Mouse (Mus musculus) central nervous system, embryonic 18 days (tissue): Measurements from ENCODE around the gene Trappc11. TPM values are rescaled to one million over a fixed set of nuclear protein-coding genes. Genes with fewer than 3 reads are reported as not detected.

Experiments used
- polyA plus RNA-seq: library from polyadenylated mRNA; depleted of rRNA; stranded (reverse); fragments of >200 nt; gene quantifications from 2 replicates; pipeline ENCODE4 v1.2.3, GENCODE M21; 2012; rRNA removed

Gene Trappc11
- 45.3 and 47.7 TPM in 2 replicates for polyA plus RNA-seq

DNA sequence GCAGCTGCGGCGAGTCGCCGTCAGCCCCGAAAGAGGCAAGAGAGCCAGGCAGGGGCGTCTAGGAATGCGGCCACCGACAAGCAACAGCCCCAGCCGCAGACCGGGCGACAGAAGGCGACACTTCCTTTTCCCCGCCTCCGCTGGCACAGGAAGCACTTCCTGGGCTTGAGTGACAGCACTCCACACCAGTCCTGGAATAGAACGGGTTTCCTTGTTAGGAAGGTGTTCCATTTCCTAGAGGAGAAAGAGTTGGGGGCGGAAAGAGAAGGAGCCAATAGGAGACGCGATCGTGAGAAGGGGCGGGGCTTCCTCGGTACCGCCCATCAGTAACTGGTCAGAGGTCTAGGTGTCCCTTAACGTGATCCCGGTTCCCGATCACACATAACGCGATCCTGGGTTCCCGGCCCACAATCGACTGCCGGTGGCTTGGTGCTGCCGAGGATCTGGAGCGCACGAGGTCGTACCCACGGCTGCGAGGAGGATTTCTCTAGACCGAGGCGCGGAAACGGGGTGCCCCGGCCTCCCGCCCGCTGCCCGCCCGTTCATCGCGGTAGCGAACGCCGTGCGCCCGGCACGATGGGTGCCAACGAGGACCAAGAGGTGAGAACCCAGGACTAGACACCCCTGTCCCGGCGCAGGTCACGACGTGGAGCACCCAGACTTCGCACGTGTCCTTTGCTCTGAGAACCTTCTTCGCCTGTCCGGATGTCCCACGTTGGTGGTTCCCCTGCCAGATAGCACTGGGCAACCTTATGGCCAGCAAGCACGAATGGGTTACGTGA, at the start of gene Trappc11, which contains the start of gene Rwdd4a:
Gene Trappc11, minus strand, starts transcription at position 127 of the 782 bp plus-strand sequence.
Gene Rwdd4a, plus strand, starts transcription at position 321 of the 782 bp plus-strand sequence.

DNA sequence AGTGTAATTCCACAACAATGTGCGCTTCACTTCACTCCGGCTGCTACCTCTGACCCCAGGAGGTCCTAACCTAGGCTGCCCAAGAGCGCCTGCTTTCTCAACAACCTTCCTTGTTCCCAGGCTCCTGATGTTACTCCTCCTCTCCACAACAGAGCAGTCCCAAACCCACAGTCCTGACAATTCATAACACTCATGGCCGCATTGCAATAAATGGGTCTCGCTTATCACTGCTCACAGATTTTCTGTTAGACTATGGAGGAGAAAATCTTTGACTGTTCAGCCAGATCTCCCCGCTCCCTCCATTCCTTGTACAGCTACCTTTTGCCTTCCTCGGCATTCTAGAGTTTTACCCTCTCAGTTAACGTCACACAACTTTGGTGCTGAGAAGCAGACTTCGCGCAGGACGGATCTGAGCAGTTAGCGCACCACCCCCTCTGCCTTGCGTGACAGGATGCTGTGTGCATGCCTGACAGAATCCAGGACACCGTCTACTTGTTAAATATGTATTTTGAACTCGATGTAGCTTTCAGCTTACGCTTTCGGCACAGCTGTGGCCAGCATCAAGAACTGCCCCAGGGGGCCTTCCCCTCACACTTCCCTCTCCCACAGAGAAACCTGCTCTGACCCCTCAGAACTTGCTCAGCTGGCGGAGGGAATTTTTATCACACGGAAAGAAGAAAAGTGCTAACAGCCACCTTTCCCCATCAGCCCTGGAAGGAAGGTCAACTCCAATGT, 86.8 kb downstream of the Trappc11 start, which contains the start of gene Stox2:
Gene Stox2, minus strand, starts transcription at position 51 of the 735 bp plus-strand sequence.

Other genes with a start within 250 kb of the Trappc11 start
- gene Stox2, start 87.1 kb downstream of the Trappc11 start, polyA plus RNA-seq, result 25.5 and 27.8 TPM in 2 replicates
- 22.6 and 23.7 TPM in 2 replicates for gene Rwdd4a, start 194 bp upstream of the Trappc11 start, polyA plus RNA-seq
- 16.7 and 16.9 TPM in 2 replicates for gene Ing2, start 142.1 kb upstream of the Trappc11 start, polyA plus RNA-seq
- gene Cdkn2aip, start 180.5 kb upstream of the Trappc11 start, polyA plus RNA-seq, result 17.7 and 18.1 TPM in 2 replicates